Mouse (Mus musculus): ENCODE data around the gene Gm17018.
A peak's percentile ranks its signal among the peaks of the same experiment; 100 is the strongest.

Gm17018 gene

GRCm38 (mm10) chr19:45549128-45549915, 11.1 kb upstream of the Gm17018 start:
- no peak for DNase-seq (ENCODE audit: low spot score in 2 of 2)

DNA sequence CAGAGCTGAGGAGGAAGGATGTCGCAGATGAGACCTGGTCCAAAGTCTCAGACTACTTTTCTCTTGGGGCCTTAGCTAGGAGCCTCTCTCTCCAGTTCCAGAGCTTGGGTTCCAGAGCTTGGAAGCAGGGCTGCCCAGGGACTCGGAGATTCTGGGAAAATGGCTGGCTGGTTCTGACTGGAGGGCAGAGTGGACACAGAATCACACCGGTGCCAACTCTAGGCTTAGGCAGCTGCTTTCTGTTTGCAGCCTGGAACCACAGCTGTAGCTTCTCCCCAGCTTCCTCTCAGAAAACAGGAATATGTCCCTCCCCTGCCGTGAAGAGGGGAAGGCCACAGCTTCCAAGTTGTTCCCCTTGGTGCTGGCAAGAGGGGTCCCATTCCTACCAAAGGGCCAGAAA, 10.5 kb upstream of the Gm17018 start:
- no peak for DNase-seq (ENCODE audit: low spot score in 2 of 2)

GRCm38 (mm10) chr19:45552187-45552586, 8.2 kb upstream of the Gm17018 start:
- no peak for DNase-seq (ENCODE audit: low spot score in 2 of 2)

GRCm38 (mm10) chr19:45554136-45554535, 6.3 kb upstream of the Gm17018 start:
- DNase-seq (ENCODE audit: low spot score in 2 of 2), result no peak

DNA sequence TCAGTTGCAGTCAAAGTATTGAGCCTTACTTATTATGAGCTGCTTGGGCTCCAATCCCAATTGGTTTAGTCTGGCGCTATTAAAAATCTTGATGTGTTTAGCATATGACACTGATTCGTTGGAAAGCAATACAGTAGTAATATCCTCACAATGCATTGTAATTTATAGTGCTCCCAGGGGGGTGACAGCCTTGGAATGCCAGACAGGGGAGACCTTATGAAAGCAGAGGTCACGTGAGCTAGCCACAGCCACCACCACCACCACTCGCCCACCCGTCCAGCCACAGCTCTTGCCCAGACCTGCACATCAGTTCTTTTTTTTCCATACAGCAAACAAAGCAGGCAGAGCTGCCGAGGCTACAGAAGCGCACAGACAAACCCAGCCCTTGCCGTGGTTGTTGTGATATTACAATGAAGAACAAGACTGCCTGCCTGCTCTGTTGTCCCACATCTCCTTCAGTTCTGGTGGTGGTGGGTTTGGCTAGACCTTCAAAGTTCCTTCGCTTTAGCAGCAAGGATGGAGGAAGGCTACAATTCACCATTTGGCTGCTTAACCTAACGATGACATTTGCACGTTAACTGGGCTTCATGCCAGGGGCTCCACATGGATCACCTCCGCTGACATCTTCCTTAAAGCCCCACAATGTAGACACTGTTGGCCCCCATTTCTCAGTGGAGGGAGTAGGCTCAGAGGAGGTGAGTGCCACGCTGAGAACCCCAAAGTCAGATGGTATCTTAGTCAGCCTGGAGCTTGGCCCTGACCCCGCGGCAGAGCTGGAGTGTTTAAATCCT, 5.7 kb downstream of the Gm17018 start:
- no peak for DNase-seq (ENCODE audit: low spot score in 2 of 2)

GRCm38 (mm10) chr19:45567367-45567766, 7.0 kb downstream of the Gm17018 start:
- no peak for DNase-seq (ENCODE audit: low spot score in 2 of 2)

DNA sequence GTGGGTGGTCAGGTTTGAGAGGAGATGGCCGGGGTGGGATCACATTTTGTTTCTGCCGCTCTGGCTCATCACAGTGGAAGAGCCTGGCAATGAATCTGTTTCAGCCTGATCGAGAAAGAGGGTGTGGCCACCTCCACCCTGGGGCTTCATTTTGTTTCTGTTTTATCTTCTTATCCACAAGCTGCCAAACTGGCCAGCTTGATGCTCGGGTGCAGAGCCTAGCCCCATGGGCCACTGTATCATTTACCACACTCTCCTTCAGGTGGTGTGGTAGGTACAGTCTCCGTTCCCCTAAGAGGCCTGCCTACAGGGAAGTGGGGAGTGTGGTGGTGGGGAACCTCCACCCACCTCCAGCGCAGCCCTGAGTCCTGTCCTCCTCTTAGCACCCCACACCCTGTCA, 12.6 kb downstream of the Gm17018 start:
- DNase-seq (ENCODE audit: low spot score in 2 of 2), result no peak

DNA sequence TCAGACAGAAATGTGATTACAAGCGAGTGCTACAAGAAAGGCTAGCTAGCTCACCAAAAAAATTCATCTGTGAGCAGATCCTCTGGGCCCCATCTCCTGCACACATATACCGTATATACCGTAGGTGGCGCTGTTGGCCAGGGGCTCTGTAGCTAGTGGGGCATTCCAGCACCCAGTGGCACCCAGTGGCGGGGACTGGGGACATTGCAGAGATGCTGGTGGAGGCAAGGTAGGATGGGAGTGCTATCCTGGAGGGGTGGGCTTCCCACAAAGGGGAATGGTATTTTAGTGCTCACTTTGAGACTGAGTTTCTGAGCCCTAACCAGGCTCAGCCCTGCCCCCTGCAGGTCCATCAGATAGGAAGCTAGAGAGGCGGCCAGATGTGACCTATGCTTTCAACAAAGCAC, 13.4 kb downstream of the Gm17018 start:
- DNase-seq (ENCODE audit: low spot score in 2 of 2), result peak in 1 of 2 experiments; percentile 77

GRCm38 (mm10) chr19:45574339-45574898, 14.0 kb downstream of the Gm17018 start:
- DNase-seq (ENCODE audit: low spot score in 2 of 2), result no peak

- no peak for DNase-seq (ENCODE audit: low spot score in 2 of 2)
Observed at GRCm38 (mm10) chr19:45574941-45575631, 14.7 kb downstream of the Gm17018 start.

- DNase-seq (ENCODE audit: low spot score in 2 of 2), result no peak
Observed at GRCm38 (mm10) chr19:45575632-45576001, 15.2 kb downstream of the Gm17018 start.

DNA sequence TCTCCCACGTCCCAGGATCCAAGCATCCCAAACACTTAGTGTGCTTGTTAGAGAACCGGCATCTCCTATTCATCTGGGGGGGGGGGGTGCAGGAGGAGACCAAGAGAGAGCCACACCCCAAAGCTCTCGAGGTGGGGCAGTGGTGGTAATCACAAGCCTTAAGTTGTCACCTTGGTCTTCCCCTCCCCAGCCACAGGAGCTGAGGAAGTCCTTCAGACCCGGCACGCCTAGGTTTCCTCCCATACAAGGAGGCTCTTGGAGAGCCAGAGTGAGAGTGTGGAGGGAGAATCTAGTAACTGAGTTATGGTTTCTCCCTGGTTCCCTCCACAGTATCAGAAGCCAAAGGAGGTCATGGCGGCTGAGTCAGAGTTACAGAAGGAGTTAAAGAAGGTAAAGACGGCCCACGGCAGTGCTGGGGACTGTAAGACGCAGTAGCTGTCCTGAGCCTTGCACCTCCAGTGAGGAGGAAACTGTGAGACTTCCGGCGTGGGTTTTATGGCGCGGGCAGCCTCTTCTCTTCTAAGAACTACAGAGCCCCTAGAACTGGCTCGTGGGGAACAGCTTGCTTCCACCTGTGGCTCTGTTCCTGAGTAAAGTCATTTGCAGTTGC, 16.8 kb downstream of the Gm17018 start:
- DNase-seq (ENCODE audit: low spot score in 2 of 2), result no peak

DNA sequence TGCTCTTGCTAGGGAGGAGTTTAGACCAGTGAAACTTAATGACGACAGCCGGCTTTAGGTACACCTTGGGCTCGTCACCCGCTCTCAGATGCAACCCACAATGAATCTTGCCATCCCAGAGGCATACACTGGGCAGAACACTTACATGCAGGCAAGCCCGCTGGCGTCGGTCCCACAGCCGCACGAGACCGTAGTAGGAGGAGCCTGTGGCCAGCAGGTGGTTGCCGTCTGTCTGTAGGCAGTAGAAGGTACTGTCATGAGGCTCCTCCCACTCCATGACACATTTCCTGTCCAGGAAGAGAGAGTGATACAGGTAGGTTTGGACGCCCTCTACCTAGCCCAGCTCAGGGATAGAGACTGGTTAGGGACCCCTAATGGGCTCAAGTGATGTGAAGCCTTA, 18.6 kb downstream of the Gm17018 start:
- no peak for DNase-seq (ENCODE audit: low spot score in 2 of 2)

DNA sequence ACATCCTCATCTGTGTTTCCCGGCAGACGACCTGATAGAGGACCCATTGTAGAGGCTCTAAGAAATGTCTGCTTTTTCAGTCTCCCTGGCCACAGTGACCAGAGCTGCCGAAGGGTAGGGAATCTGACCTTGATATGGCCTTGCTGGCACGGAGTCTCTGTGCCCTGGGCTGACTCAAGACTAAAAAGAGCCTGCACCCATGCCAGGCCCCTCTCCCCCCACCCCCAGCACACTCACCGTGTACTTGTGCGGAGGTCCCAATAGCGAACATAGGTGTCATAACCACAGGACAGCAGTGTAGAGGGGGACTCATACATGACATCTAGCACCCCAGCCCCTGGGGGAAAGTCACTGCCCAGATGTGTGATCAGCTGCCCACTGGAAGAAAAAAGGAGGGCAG, 19.0 kb downstream of the Gm17018 start:
- DNase-seq (ENCODE audit: low spot score in 2 of 2), result no peak

DNA sequence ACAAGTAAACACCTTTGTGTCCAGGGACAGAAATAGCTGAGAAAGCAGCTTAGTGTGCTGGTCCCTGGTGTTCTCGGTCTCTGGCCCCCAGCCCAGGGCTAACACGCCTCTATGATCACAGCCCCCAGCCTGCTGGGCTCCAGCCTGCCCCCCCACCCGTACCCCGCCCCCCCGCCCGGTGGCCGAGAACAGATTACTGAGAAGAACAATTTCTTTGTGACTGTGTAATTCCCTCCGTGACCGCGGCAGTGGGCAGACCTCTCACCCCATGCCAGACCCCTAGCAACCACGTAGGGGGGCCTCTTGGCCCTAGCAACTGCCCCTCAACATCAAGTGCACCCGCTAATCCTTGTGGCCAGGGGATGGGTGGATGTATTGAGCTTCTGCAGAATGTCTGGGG, 19.8 kb downstream of the Gm17018 start:
- no peak for DNase-seq (ENCODE audit: low spot score in 2 of 2)

GRCm38 (mm10) chr19:45581257-45581656, 20.8 kb downstream of the Gm17018 start:
- peak in 1 of 2 experiments; percentile 38 for DNase-seq (ENCODE audit: low spot score in 2 of 2)

DNA sequence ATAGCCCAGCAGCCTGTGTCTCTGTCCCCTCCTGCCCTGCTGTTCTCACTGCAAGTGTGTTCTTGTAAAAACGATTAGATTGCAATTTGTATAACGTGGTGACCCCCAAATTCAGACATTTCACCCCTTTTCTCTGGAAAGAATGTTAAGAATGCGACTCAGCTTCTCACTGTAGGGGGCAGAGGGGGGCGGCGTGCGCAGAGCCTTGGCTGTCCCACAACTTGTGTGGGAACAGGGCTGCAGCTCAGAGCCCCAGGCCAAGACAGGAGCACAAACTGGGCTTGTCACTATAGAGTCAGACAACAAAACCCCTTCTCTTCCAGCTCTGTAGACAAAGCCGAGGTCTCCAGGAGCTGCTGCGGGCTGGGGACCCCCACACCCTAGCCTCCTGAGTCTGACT, 21.7 kb downstream of the Gm17018 start:
- no peak for DNase-seq (ENCODE audit: low spot score in 2 of 2)

DNA sequence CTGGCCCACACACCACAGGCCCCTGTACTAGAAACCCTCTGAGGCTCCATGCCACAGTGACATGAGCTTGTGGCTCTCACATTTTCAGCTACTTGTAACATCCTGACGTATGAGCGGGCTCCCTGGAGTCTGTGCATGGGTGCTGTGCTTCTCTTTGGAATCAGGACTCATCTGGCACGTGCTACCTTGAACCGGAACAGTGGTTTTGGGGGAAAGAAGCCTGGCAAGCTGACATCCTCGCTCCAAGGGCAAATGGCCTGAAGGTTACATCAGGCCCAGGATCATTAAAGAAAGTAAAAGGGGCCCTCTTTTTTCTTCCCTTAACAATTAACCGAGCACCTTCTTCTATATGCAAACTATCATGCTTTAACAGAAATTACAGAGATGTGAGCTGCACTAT, 22.7 kb downstream of the Gm17018 start:
- DNase-seq (ENCODE audit: low spot score in 2 of 2), result no peak

DNA sequence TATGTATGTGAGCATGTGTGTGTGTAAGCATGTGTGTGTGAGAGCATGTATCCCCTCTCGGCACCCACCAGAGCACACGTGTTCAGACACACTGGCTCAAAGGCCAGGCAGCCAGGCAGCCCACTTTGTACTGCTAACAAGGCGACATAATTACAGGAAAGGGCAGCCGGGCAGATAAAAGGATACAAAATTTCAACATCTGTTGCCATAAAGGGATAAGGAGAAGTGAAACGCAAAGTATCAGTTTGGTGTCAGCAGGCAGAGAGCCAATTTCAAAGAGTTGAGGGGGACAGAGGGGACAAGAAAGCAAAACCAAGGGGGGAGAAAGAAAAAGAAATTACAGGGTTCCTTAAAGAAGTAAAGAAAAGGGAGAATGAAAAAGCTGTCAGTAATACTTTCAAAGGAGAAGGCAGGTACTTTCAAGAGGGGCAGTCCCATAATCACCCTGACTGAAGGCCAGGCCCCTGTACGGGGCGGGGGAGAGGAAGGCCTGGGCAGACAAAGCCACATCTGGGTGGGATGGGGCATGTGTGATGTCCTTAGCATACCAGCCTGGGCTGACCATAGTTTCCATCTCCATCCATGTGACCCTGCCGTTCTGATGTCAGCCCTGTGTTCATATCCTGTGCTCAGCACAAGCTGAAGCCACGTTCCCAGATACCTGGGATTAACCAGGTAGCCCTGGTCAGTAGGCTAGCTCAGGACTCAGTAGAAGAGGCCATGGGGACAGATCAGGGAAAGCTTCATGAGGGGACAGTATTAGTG, 24.6 kb downstream of the Gm17018 start:
- no peak for DNase-seq (ENCODE audit: low spot score in 2 of 2)

DNA sequence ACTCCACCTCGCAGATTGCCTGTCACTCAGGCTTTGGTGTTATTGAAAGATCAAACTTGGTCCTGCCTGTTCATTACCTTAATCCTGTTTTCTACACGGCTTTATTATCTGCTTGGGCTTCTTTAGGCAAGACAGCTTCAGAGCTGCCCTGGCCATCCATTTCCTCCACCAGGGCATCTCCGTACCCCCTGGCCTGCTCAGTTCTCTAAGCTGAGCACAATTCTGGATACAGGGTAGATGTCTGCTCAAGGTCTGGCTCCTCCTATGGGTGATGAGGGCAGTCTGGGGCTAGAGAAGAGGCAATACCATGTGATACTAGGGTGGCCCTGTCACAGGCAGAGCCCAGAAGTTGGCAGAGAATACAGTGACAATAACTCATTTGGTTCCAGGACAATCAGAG, 26.4 kb downstream of the Gm17018 start:
- DNase-seq (ENCODE audit: low spot score in 2 of 2), result no peak
